Mouse (Mus musculus): Measurements from ENCODE around the gene Nlrc5. TPM values are rescaled to one million over a fixed set of nuclear protein-coding genes. Genes with fewer than 3 reads are reported as not detected.

The Nlrc5 gene
- total and polyA plus RNA-seq, 2 experiments: 11.6 to 21.2 TPM

- DNase-seq (ENCODE audit: extremely low read depth, low read depth, low spot score): no peak
- Histone ChIP-seq H3K4me1 (ENCODE audit: control insufficient read depth, insufficient read depth, low read length) (peaks cover 2% of the 10 kb centered on the region; the same call in 1 of the 2 replicates), H3K36me3 (ENCODE audit: control insufficient read depth, insufficient read depth, low read length) (peaks cover 9% of the 10 kb centered on the region), H3K4me3 (ENCODE audit: insufficient read depth, low read depth, low read length) (no peak overlapping the region), H3K27me3 (ENCODE audit: control insufficient read depth, insufficient read depth, low read length) (no peaks in the 10 kb centered on the region), H3K27ac (replicated peaks; ENCODE audit: insufficient read depth, low read depth, low read length) (no peak overlapping the region), H3K9ac (ENCODE audit: low read depth, low read length) (no peak overlapping the region), H3K79me2 (ENCODE audit: control insufficient read depth, insufficient read depth, low read length) (no peaks in the 10 kb centered on the region)
- WGBS: 86% methylated on average over 8 of the region's 8 CpGs
- no peak for TF ChIP-seq POLR2A (IDR thresholded peaks at IDR 0.05; ENCODE audit: extremely low read depth, insufficient read depth, low read length)
Observed at GRCm38 (mm10) chr8:94472741-94473140, 38.6 kb downstream of the Nlrc5 start.

- Histone ChIP-seq H3K36me3 (ENCODE audit: control insufficient read depth, insufficient read depth, low read length) (peaks cover 9% of the 10 kb centered on the region), H3K9ac (ENCODE audit: low read depth, low read length) (no peak overlapping the region), H3K4me3 (ENCODE audit: insufficient read depth, low read depth, low read length) (no peak overlapping the region), H3K4me1 (ENCODE audit: control insufficient read depth, insufficient read depth, low read length) (peaks cover 2% of the 10 kb centered on the region; the same call in 1 of the 2 replicates), H3K27ac (replicated peaks; ENCODE audit: insufficient read depth, low read depth, low read length) (no peak overlapping the region), H3K27me3 (ENCODE audit: control insufficient read depth, insufficient read depth, low read length) (no peaks in the 10 kb centered on the region), H3K79me2 (ENCODE audit: control insufficient read depth, insufficient read depth, low read length) (no peaks in the 10 kb centered on the region)
- no peak for TF ChIP-seq POLR2A (IDR thresholded peaks at IDR 0.05; ENCODE audit: extremely low read depth, insufficient read depth, low read length)
- TF ChIP-seq CTCF (IDR thresholded peaks at IDR 0.05; ENCODE audit: low read depth, low read length): no peak
- no peak for DNase-seq (ENCODE audit: extremely low read depth, low read depth, low spot score)
- WGBS: 87% methylated on average over 21 of the region's 21 CpGs
Observed at GRCm38 (mm10) chr8:94473431-94473830, 39.3 kb downstream of the Nlrc5 start.

DNA sequence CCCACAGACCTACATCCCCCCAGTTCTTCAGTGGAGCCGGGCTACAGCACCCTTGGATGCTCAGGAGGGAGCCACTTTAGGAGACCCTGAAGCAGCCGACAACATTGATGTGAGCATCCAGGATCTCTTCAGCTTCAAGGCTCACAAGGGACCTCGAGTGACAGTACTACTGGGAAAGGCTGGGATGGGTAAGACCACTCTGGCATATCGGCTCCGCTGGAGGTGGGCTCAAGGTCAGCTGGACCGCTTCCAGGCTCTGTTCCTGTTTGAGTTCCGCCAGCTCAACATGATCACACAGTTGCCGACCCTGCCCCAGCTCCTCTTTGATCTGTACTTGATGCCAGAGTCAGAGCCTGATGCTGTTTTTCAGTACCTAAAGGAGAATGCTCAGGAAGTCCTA is 41.6 kb downstream of the Nlrc5 start:
- Histone ChIP-seq H3K9ac (ENCODE audit: low read depth, low read length) (no peak overlapping the region), H3K27ac (replicated peaks; ENCODE audit: insufficient read depth, low read depth, low read length) (no peak overlapping the region), H3K4me3 (ENCODE audit: insufficient read depth, low read depth, low read length) (no peak overlapping the region), H3K79me2 (ENCODE audit: control insufficient read depth, insufficient read depth, low read length) (no peaks in the 10 kb centered on the region), H3K27me3 (ENCODE audit: control insufficient read depth, insufficient read depth, low read length) (no peaks in the 10 kb centered on the region), H3K36me3 (ENCODE audit: control insufficient read depth, insufficient read depth, low read length) (peaks cover 9% of the 10 kb centered on the region), H3K4me1 (ENCODE audit: control insufficient read depth, insufficient read depth, low read length) (no peaks in the 10 kb centered on the region)
- no peak for TF ChIP-seq POLR2A (IDR thresholded peaks at IDR 0.05; ENCODE audit: extremely low read depth, insufficient read depth, low read length)
- no peak for TF ChIP-seq CTCF (IDR thresholded peaks at IDR 0.05; ENCODE audit: low read depth, low read length)
- WGBS: 84% methylated on average over 8 of the region's 8 CpGs
- no peak for DNase-seq (ENCODE audit: extremely low read depth, low read depth, low spot score)

GRCm38 (mm10) chr8:94476846-94477245 is 42.7 kb downstream of the Nlrc5 start:
- H3K27me3 ChIP-seq (ENCODE audit: control insufficient read depth, insufficient read depth, low read length): no peaks in the 10 kb centered on the region
- no peak overlapping the region for H3K4me3 ChIP-seq (ENCODE audit: insufficient read depth, low read depth, low read length)
- WGBS: 86% methylated on average over 7 of the region's 7 CpGs
- H3K4me1 ChIP-seq (ENCODE audit: control insufficient read depth, insufficient read depth, low read length): no peaks in the 10 kb centered on the region
- H3K9ac ChIP-seq (ENCODE audit: low read depth, low read length): no peak overlapping the region
- no peak for DNase-seq (ENCODE audit: extremely low read depth, low read depth, low spot score)
- no peak overlapping the region for H3K27ac ChIP-seq (replicated peaks; ENCODE audit: insufficient read depth, low read depth, low read length)
- no peaks in the 10 kb centered on the region for H3K79me2 ChIP-seq (ENCODE audit: control insufficient read depth, insufficient read depth, low read length)
- H3K36me3 ChIP-seq (ENCODE audit: control insufficient read depth, insufficient read depth, low read length): peaks cover 9% of the 10 kb centered on the region
- TF ChIP-seq POLR2A (IDR thresholded peaks at IDR 0.05; ENCODE audit: extremely low read depth, insufficient read depth, low read length) (no peak), CTCF (IDR thresholded peaks at IDR 0.05; ENCODE audit: low read depth, low read length) (no peak)

DNA sequence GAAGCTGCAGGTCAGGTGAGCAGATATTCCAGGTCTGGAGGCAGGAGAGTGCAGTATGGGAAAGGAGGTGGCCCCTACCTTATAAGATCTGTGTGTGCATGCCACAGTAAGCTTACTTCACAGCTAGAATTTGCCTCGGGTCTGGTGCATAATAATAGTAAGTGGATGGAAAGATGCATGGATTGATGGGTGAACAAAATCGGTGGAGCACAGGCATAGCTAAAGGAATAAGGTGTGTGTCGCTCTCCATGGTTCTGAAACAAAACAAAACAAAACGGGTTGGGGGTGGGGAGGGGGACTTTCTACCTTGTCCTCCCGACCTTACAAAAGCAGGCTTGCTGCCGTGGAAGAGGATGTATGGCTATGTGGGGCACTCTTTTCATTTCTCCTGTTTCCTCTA is 47.9 kb downstream of the Nlrc5 start:
- WGBS: 30% methylated on average over 6 of the region's 6 CpGs
- no peaks in the 10 kb centered on the region for H3K79me2 ChIP-seq (ENCODE audit: control insufficient read depth, insufficient read depth, low read length)
- H3K27ac ChIP-seq (replicated peaks; ENCODE audit: insufficient read depth, low read depth, low read length): no peak overlapping the region
- H3K27me3 ChIP-seq (ENCODE audit: control insufficient read depth, insufficient read depth, low read length): no peaks in the 10 kb centered on the region
- H3K4me1 ChIP-seq (ENCODE audit: control insufficient read depth, insufficient read depth, low read length): no peaks in the 10 kb centered on the region
- no peaks in the 10 kb centered on the region for H3K36me3 ChIP-seq (ENCODE audit: control insufficient read depth, insufficient read depth, low read length)
- H3K9ac ChIP-seq (ENCODE audit: low read depth, low read length): no peak overlapping the region
- H3K4me3 ChIP-seq (ENCODE audit: insufficient read depth, low read depth, low read length): no peak overlapping the region
- no peak for DNase-seq (ENCODE audit: extremely low read depth, low read depth, low spot score)
- TF ChIP-seq POLR2A (IDR thresholded peaks at IDR 0.05; ENCODE audit: extremely low read depth, insufficient read depth, low read length) (no peak), CTCF (IDR thresholded peaks at IDR 0.05; ENCODE audit: low read depth, low read length) (no peak)

DNA sequence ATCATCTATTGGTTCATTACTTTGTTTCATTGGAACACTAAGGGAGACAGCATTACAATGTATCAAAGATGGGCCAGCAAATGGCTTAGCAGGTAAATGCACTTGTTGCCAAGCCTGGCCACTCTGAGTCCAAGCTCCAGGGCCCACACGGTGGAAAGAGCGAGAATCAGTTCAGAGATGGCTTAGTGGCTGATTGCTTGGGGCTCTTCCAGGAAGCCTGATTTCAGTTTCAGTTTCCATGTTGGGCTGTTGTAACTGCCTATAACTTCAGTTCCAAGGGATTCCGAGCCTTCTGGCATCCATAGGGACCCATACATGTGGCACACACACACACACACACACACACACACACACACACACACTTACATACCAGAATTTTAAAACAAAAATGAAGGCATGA is 51.1 kb downstream of the Nlrc5 start:
- WGBS: 4% methylated on average over 3 of the region's 3 CpGs
- Histone ChIP-seq H3K79me2 (ENCODE audit: control insufficient read depth, insufficient read depth, low read length) (no peaks in the 10 kb centered on the region), H3K4me1 (ENCODE audit: control insufficient read depth, insufficient read depth, low read length) (no peaks in the 10 kb centered on the region), H3K27me3 (ENCODE audit: control insufficient read depth, insufficient read depth, low read length) (no peaks in the 10 kb centered on the region), H3K27ac (replicated peaks; ENCODE audit: insufficient read depth, low read depth, low read length) (no peak overlapping the region), H3K9ac (ENCODE audit: low read depth, low read length) (peak overlapping the region; percentile 32; the same call in 1 of the 2 replicates), H3K36me3 (ENCODE audit: control insufficient read depth, insufficient read depth, low read length) (no peaks in the 10 kb centered on the region; the same call in 1 of the 2 replicates), H3K4me3 (ENCODE audit: insufficient read depth, low read depth, low read length) (no peak overlapping the region)
- peak; percentile 61 for DNase-seq (ENCODE audit: extremely low read depth, low read depth, low spot score)
- TF ChIP-seq CTCF (IDR thresholded peaks at IDR 0.05; ENCODE audit: low read depth, low read length): no peak
- no peak for TF ChIP-seq POLR2A (IDR thresholded peaks at IDR 0.05; ENCODE audit: extremely low read depth, insufficient read depth, low read length)

Measured in liver, adult 2 months (tissue).